Mouse (Mus musculus) gastrocnemius, postnatal 25 days (tissue): ENCODE measurements around the gene Mlxipl. TPM values are rescaled to one million over a fixed set of nuclear protein-coding genes. Genes with fewer than 3 reads are reported as not detected.

Source experiments
- DNase-seq: peaks from one replicate; pipeline ENCODE4 v3.0.0; 2022
- total RNA-seq, 2 experiments: library from RNA; stranded (reverse); gene quantifications; 1 replicate in 1 of 2; 2 replicates in 1 of 2; pipeline ENCODE4 v1.2.3; 2021

The Mlxipl gene
- total RNA-seq, 2 experiments from 2014 or later, result 72.1 to 80.3 TPM

GRCm38 (mm10) chr5:135185016-135185415 is 95.3 kb downstream of the Mlxipl start:
- DNase-seq, result no peak

- no peak for DNase-seq
Measured at GRCm38 (mm10) chr5:135185596-135185995, 95.9 kb downstream of the Mlxipl start.

GRCm38 (mm10) chr5:135186231-135186620 is 96.5 kb downstream of the Mlxipl start:
- no peak for DNase-seq

DNA sequence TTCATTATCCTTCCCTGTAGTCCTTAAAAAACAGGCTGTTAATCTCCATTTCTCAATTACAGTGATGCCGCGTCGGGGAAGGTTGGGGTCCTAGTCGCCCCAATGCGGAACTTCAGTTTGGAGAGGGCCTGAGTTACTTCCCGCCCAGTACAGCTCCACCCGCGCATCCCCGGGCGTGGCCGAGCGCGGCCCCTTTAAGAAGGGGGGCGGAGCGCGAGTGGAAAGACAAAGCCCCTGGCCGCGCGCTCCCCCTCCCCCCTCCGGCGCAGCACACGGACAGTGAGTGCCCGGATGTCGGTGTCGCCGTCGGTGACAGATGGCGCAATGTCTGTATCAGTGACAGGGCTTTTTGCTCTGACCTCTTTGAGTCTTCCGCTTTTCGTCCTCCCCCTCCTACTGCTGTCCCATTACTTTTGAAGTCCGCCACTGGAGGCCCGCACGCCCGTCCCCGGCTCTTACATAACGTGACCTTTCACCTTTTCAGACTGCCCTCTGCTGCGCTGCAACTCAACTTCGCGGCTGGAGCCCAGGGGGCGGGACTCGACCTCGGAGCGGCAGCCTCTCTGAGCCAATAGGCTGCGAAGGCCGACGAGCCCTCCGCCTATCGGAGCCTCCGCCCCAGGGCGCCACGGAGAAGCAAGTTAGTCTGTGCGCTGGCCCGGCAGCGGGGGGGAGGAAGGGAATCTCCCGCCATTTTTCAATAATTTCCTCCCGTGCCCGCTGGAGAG is 97.1 kb downstream of the Mlxipl start, which contains the start of gene Baz1b:
Gene Baz1b, plus strand, starts transcription at position 644 of the 728 bp plus-strand sequence.
- DNase-seq, result peak; percentile 99

DNA sequence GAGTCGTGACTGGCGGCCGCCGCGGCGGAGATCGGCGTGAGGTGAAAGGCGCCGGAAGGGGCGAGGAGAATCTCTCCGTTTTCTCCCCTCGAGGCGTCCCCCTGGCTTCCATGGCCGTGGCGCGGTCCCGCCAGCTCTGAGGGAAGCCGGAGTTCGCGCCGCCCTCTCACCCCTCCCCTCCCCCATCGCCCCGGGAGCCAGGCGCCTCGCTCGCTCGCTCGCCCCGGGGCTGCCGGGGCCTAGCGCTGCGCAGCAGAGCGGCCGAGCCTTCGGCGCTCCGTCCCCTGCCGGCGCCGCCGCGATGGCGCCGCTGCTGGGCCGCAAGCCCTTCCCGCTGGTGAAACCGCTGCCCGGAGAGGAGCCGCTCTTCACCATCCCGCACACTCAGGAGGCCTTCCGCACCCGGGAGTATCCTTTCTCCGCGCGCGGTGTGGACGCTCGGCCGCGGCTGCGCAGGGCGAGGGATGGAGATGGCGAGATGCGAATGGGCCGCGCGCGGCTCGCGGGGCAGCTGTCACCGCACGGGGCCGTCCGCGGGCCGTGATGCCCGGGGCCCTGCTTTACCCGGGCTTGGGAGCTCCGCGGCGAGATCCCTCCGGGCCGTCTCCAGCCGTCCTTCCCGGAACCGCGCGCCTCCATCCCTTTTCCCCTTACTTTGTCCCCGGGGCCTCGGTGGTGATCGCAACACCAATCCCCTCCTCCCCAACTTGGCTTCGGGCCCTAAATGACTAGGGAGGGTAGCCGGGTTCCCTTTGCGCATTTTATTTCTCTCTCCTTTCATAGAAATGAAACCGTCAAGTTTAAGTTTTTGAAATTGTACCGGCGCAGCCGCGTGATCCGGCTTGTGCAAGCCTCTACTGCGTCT is 97.9 kb downstream of the Mlxipl start:
- peak; percentile 26 for DNase-seq

Other genes starting within 250 kb of the Mlxipl start
- not detected for gene Tmem270, start 183.2 kb upstream of the Mlxipl start, total RNA-seq
- not detected for gene Cldn13, start 174.4 kb upstream of the Mlxipl start, total RNA-seq
- gene Mettl27, start 157.5 kb upstream of the Mlxipl start, total RNA-seq, result 1 to 10 TPM; 4.0 to 5.2 TPM
- not detected for gene Cldn4, start 143.0 kb upstream of the Mlxipl start, total RNA-seq
- under 1 TPM in 1 of 2 experiments, not detected in 1; 0.21 TPM for gene Cldn3, start 103.7 kb upstream of the Mlxipl start, total RNA-seq
- 10 to 100 TPM; 57.1 to 58.5 TPM for gene Abhd11, start 80.7 kb upstream of the Mlxipl start, total RNA-seq
- 1 to 10 TPM in 1 of 2 experiments, under 1 TPM in 1; 0.69 to 1.5 TPM for gene Stx1a, start 66.4 kb upstream of the Mlxipl start, total RNA-seq
- 10 to 100 TPM; 22.0 to 25.2 TPM for gene Dnajc30, start 25.7 kb upstream of the Mlxipl start, total RNA-seq
- 10 to 100 TPM; 21.7 to 27.4 TPM for gene Bud23, start 24.9 kb upstream of the Mlxipl start, total RNA-seq
- gene Vps37d, start 11.6 kb upstream of the Mlxipl start, total RNA-seq, result under 1 TPM in 1 of 2 experiments, not detected in 1; 0.41 TPM
- gene Tbl2, start 59.8 kb downstream of the Mlxipl start, total RNA-seq, result 10 to 100 TPM in 1 of 2 experiments, 1 to 10 TPM in 1; 7.5 to 10.5 TPM
- 10 to 100 TPM; 27.1 to 27.4 TPM for gene Bcl7b, start 78.4 kb downstream of the Mlxipl start, total RNA-seq
- gene Baz1b, start 97.4 kb downstream of the Mlxipl start, total RNA-seq, result 10 to 100 TPM; 25.7 to 29.2 TPM
- gene Fzd9, start 161.3 kb downstream of the Mlxipl start, total RNA-seq, result 10 to 100 TPM; 13.0 to 35.9 TPM